Mouse (Mus musculus): ENCODE results near the gene Ercc2. TPM values are rescaled to one million over a fixed set of nuclear protein-coding genes. Genes with fewer than 3 reads are reported as not detected.

The Ercc2 gene
- polyA plus RNA-seq, 1 experiment from 2014 or later = 20.9 TPM

GRCm38 (mm10) chr7:19420121-19420520 is 38.3 kb downstream of the Ercc2 start:
- H3K36me3 ChIP-seq = peaks cover 8% of the 10 kb centered on the region
- no peak for ATAC-seq (ENCODE audit: low FRiP score)
- 9% methylated on average over 28 of the region's 28 CpGs for WGBS
- H3K27ac ChIP-seq = no peak overlapping the region
- H3K9me3 ChIP-seq = no peaks in the 10 kb centered on the region
- H3K4me2 ChIP-seq = peak overlapping the region; percentile 8; the same call in 1 of the 2 replicates
- H3K4me1 ChIP-seq (replicated peaks) = peaks cover 8% of the 10 kb centered on the region
- H3K4me3 ChIP-seq = no peak overlapping the region
- no peak overlapping the region for H3K9ac ChIP-seq
- H3K27me3 ChIP-seq = peaks cover 67% of the 10 kb centered on the region

- Histone ChIP-seq H3K4me2 (peak overlapping the region; percentile 65), H3K36me3 (peaks cover 17% of the 10 kb centered on the region), H3K9me3 (no peaks in the 10 kb centered on the region), H3K27ac (no peak overlapping the region), H3K4me1 (replicated peaks) (peaks cover 8% of the 10 kb centered on the region), H3K9ac (peak overlapping the region; percentile 60), H3K27me3 (peaks cover 65% of the 10 kb centered on the region), H3K4me3 (peak overlapping the region; percentile 45)
- peak; percentile 96 for ATAC-seq (ENCODE audit: low FRiP score)
- 13% methylated on average over 43 of the region's 43 CpGs for WGBS
These were observed 39.2 kb downstream of the Ercc2 start for GRCm38 (mm10) chr7:19420821-19421636.

- Histone ChIP-seq H3K9me3 (no peaks in the 10 kb centered on the region), H3K4me2 (no peak overlapping the region), H3K9ac (no peak overlapping the region), H3K27me3 (peaks cover 47% of the 10 kb centered on the region), H3K4me3 (no peak overlapping the region), H3K36me3 (peaks cover 37% of the 10 kb centered on the region), H3K4me1 (replicated peaks) (peaks cover 10% of the 10 kb centered on the region), H3K27ac (no peak overlapping the region)
- ATAC-seq (ENCODE audit: low FRiP score) = no peak
- 90% methylated on average over 3 of the region's 3 CpGs for WGBS
These were observed 41.3 kb downstream of the Ercc2 start for GRCm38 (mm10) chr7:19423083-19423482.

- H3K36me3 ChIP-seq = peaks cover 47% of the 10 kb centered on the region
- H3K9me3 ChIP-seq = no peaks in the 10 kb centered on the region
- H3K27ac ChIP-seq = no peak overlapping the region
- H3K9ac ChIP-seq = no peak overlapping the region
- H3K4me2 ChIP-seq = no peak overlapping the region
- WGBS = 71% methylated on average over 4 of the region's 4 CpGs
- H3K27me3 ChIP-seq = peaks cover 37% of the 10 kb centered on the region
- H3K4me3 ChIP-seq = no peak overlapping the region
- peaks cover 12% of the 10 kb centered on the region for H3K4me1 ChIP-seq (replicated peaks)
- no peak for ATAC-seq (ENCODE audit: low FRiP score)
These were observed 42.2 kb downstream of the Ercc2 start for GRCm38 (mm10) chr7:19424051-19424450.

GRCm38 (mm10) chr7:19426349-19426748 is 44.5 kb downstream of the Ercc2 start:
- Histone ChIP-seq H3K9me3 (no peaks in the 10 kb centered on the region), H3K27me3 (peaks cover 17% of the 10 kb centered on the region), H3K4me3 (no peak overlapping the region), H3K36me3 (peaks cover 70% of the 10 kb centered on the region), H3K4me1 (replicated peaks) (peaks cover 4% of the 10 kb centered on the region; the same call in 1 of the 2 replicates), H3K4me2 (no peak overlapping the region), H3K27ac (no peak overlapping the region), H3K9ac (no peak overlapping the region)
- WGBS = 71% methylated on average over 6 of the region's 6 CpGs
- ATAC-seq (ENCODE audit: low FRiP score) = no peak

- H3K4me1 ChIP-seq (replicated peaks) = peaks cover 4% of the 10 kb centered on the region; the same call in 1 of the 2 replicates
- peaks cover 12% of the 10 kb centered on the region for H3K27me3 ChIP-seq
- no peak overlapping the region for H3K9ac ChIP-seq
- H3K27ac ChIP-seq = no peak overlapping the region
- no peaks in the 10 kb centered on the region for H3K9me3 ChIP-seq
- peaks cover 75% of the 10 kb centered on the region for H3K36me3 ChIP-seq
- 90% methylated on average over 6 of the region's 6 CpGs for WGBS
- ATAC-seq (ENCODE audit: low FRiP score) = no peak
- H3K4me2 ChIP-seq = no peak overlapping the region
- no peak overlapping the region for H3K4me3 ChIP-seq
These were observed 45.1 kb downstream of the Ercc2 start for GRCm38 (mm10) chr7:19426888-19427287.

- Histone ChIP-seq H3K4me2 (no peak overlapping the region), H3K4me3 (no peak overlapping the region), H3K27ac (no peak overlapping the region), H3K9ac (no peak overlapping the region), H3K4me1 (replicated peaks) (peaks cover 4% of the 10 kb centered on the region; the same call in 1 of the 2 replicates), H3K36me3 (peaks cover 88% of the 10 kb centered on the region), H3K27me3 (peaks cover under 1% of the 10 kb centered on the region; the same call in 1 of the 2 replicates), H3K9me3 (no peaks in the 10 kb centered on the region)
- no peak for ATAC-seq (ENCODE audit: low FRiP score)
- 64% methylated on average over 15 of the region's 15 CpGs for WGBS
These were observed 46.3 kb downstream of the Ercc2 start for GRCm38 (mm10) chr7:19427999-19428650.

GRCm38 (mm10) chr7:19429726-19430125 is 47.9 kb downstream of the Ercc2 start:
- Histone ChIP-seq H3K4me2 (no peak overlapping the region), H3K9me3 (no peaks in the 10 kb centered on the region), H3K4me1 (replicated peaks) (peaks cover 4% of the 10 kb centered on the region; the same call in 1 of the 2 replicates), H3K36me3 (peaks cover 100% of the 10 kb centered on the region), H3K9ac (no peak overlapping the region), H3K4me3 (no peak overlapping the region), H3K27ac (no peak overlapping the region), H3K27me3 (no peaks in the 10 kb centered on the region)
- WGBS = 68% methylated on average over 8 of the region's 8 CpGs
- ATAC-seq (ENCODE audit: low FRiP score) = no peak

GRCm38 (mm10) chr7:19430402-19430801 is 48.6 kb downstream of the Ercc2 start:
- 91% methylated on average over 6 of the region's 6 CpGs for WGBS
- Histone ChIP-seq H3K27ac (no peak overlapping the region), H3K36me3 (peaks cover 100% of the 10 kb centered on the region), H3K9ac (no peak overlapping the region), H3K27me3 (no peaks in the 10 kb centered on the region), H3K4me1 (replicated peaks) (peaks cover 4% of the 10 kb centered on the region; the same call in 1 of the 2 replicates), H3K4me2 (no peak overlapping the region), H3K4me3 (no peak overlapping the region), H3K9me3 (no peaks in the 10 kb centered on the region)
- ATAC-seq (ENCODE audit: low FRiP score) = no peak

GRCm38 (mm10) chr7:19432475-19432874 is 50.7 kb downstream of the Ercc2 start:
- Histone ChIP-seq H3K9me3 (no peaks in the 10 kb centered on the region), H3K9ac (no peak overlapping the region), H3K4me3 (no peak overlapping the region), H3K27me3 (no peaks in the 10 kb centered on the region), H3K4me1 (replicated peaks) (peaks cover 4% of the 10 kb centered on the region; the same call in 1 of the 2 replicates), H3K4me2 (no peak overlapping the region), H3K27ac (no peak overlapping the region), H3K36me3 (peaks cover 100% of the 10 kb centered on the region)
- ATAC-seq (ENCODE audit: low FRiP score) = no peak
- WGBS = 97% methylated on average over 2 of the region's 2 CpGs

GRCm38 (mm10) chr7:19436276-19436675 is 54.5 kb downstream of the Ercc2 start:
- H3K9ac ChIP-seq = no peak overlapping the region

GRCm38 (mm10) chr7:19437048-19437447 is 55.2 kb downstream of the Ercc2 start:
- WGBS = 90% methylated on average over 9 of the region's 9 CpGs
- Histone ChIP-seq H3K4me1 (replicated peaks) (no peaks in the 10 kb centered on the region), H3K27ac (no peak overlapping the region), H3K9me3 (no peaks in the 10 kb centered on the region), H3K36me3 (peaks cover 95% of the 10 kb centered on the region), H3K9ac (no peak overlapping the region), H3K4me3 (no peak overlapping the region), H3K27me3 (no peaks in the 10 kb centered on the region), H3K4me2 (no peak overlapping the region)
- no peak for ATAC-seq (ENCODE audit: low FRiP score)

More at GRCm38 (mm10) chr7:19436276-19436675, 54.5 kb downstream of the Ercc2 start:
- Histone ChIP-seq H3K4me2 (no peak overlapping the region), H3K4me3 (no peak overlapping the region), H3K9me3 (no peaks in the 10 kb centered on the region), H3K27me3 (no peaks in the 10 kb centered on the region), H3K4me1 (replicated peaks) (no peaks in the 10 kb centered on the region), H3K27ac (no peak overlapping the region), H3K36me3 (peaks cover 95% of the 10 kb centered on the region)
- WGBS = 97% methylated on average over 2 of the region's 2 CpGs
- ATAC-seq (ENCODE audit: low FRiP score) = no peak
